Mouse (Mus musculus): Measurements from ENCODE around the gene Gm3336.

Gm3336 gene

DNA sequence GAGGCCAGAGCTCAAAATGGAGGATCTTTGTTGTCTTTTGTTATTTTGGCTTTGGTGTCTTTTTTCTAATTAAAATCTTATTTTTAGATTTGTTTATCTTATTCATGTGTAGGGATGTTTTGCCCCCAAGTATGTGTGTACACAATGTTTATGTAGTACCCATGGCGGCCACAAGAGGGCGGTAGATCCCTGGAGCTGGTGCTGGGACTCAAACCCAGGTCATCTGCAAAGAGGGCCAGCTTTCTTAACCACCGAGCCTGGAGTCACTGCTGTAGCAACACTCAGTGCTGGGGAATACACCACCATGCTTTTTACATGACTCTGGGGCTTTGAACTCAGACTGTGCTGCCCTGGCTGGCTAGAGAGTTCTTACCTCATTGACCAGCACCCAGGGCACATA, 45.0 kb downstream of the Gm3336 start:
- DNase-seq (ENCODE audit: low read depth, low spot score): peak; percentile 61

DNA sequence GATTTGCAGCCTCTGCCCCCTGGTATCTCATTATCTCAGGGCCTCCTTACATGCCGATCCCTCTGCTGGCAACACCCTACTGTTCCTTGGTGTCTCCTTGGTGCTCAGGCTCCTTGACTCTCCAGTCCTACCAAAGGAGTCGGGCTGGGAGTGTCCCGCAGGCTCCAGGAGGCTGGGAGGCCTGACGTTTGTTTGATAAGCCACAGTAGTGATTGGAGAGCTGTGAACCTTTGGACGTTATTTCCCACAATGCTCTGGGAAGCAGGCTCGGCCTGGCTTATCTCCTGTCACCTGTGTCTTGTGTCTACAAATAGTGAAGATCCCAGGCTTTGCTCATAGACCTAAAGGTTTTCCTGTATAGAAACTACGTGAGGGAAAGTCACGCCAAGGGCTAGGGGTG, 45.7 kb downstream of the Gm3336 start:
- no peak for DNase-seq (ENCODE audit: low read depth, low spot score)

DNA sequence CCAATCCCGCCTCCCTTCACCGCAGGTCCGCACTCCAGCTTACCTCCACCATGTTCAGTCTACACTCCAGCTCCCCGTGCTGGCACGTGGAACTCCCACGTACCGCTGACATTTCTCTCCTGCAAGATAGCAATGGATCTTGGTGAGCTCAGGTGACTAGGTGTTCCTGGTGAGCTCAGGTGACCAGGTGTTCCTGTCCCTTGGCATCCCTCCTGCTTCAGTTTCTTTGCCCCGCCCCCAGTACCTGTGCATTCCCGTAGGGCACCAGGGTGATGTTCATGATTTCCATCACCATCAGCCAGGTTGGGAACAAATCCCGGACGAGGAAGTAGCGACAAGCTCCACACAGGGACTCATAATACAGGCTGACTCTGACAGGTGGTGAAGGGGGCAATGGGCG, 46.3 kb downstream of the Gm3336 start:
- DNase-seq (ENCODE audit: low read depth, low spot score): no peak

DNA sequence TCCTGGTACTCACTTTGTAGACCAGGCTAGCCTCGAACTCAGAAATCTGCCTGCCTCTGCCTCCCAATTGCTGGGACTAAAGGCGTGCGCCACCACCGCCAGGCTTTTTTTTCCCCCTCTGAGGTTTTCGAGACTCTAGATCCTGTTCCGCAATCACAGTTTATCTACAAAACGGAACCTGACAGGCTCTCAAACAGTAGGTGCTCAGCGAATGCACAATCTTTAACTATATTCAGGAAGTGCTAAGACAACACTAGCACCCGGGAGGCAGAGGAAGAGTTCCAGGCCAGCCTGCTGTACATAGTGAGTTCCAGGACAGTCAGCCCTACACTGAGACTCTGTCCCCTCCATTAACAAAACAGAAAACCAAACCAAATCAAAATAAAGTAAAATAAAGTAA, 47.0 kb downstream of the Gm3336 start:
- DNase-seq (ENCODE audit: low read depth, low spot score): peak; percentile 63

DNA sequence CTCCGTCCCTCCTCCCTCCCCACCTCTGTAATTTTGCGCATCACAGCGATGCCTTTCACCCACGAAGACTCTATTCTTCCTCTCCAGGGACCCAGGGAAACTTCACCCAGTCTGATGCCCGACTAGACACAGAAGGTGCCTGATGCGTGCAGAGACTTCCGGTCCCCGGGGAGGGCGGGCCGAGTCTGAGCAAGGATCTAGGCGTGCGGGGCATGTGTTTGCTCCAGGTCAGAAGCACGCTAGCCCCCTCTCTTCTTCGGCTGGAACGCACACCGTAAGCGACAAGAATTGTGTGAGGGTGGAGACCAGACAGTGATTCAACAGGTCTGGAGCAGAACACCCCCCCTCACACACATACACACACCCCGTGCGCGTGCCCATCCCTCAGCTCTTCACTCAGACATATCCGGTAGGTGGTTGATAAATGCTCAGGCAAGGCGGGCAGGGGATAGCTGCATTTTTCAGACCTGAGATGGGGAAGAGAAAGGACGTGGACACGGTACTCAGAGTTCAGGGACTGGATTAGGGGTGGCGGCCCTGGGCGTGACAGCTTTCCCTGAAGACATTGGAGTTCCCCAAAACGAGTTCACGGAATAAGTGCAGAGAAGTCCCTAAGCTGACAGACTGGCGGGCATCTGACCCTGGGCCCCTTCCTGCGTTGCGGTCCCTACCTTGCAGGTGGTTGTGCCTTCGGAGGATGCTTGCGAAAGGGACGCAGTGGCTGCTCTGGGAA, 47.7 kb downstream of the Gm3336 start:
- peak; percentile 79 for DNase-seq (ENCODE audit: low read depth, low spot score)

DNA sequence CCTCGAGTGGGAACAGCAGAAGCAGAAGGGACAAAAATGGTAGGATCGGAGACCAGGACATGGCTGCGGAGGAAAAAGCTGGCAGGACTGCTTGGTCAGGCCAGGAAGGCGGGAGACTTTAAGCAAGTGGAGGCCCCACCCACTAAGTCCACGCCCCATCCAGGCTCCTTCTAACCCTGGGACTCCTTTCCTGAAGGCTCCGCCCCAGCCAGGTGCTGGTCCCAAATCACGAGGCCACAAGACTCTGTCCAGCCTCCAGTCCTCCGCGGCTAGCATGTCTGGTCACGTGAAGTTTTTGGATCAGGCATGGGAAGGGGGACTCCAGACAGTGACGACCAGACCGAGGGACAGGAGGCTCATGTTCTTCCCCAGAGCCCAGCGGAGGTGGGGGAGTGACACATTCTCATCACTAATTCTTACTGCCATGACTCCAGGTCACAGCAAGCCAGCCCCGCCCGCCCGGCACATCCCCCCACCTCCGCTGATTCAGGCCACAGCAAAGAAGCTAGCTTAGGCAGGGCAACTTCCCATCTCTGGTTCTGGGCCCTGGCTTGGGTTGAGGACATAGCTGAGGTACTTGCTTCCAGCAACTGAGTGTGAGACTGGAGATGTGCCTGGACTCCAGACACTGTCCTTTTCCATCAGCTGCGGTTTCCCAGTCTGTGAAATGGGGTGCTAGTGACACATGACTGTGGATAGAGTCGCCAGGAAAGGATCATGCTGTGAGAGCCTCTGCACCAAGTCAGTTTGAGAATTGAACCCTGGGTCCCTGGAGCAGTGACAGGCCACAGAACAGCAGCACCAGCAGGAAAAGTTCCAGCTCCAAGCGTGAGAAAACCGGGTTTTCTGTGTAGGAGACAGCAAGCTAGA, 48.5 kb downstream of the Gm3336 start:
- peak; percentile 60 for DNase-seq (ENCODE audit: low read depth, low spot score)

DNA sequence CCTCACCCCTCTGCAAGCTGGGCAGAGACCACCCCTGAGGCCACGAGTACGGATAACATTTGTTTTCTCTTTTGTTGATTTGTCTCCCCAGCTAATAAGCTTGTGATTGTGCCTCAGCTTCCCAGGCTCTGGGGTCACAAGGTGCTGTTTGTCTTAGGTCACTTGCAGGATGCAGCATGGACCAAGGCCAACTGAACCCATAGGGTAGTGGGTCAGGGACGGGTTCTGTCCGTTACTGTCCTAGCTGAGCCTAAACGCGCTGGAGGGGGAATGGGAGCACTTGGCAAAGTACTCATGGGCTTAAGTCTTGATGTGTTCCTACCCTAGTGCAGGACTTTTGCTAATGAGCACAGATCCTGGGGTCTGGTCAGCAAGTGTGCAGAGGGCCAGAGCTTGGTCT, 49.2 kb downstream of the Gm3336 start:
- no peak for DNase-seq (ENCODE audit: low read depth, low spot score)

DNA sequence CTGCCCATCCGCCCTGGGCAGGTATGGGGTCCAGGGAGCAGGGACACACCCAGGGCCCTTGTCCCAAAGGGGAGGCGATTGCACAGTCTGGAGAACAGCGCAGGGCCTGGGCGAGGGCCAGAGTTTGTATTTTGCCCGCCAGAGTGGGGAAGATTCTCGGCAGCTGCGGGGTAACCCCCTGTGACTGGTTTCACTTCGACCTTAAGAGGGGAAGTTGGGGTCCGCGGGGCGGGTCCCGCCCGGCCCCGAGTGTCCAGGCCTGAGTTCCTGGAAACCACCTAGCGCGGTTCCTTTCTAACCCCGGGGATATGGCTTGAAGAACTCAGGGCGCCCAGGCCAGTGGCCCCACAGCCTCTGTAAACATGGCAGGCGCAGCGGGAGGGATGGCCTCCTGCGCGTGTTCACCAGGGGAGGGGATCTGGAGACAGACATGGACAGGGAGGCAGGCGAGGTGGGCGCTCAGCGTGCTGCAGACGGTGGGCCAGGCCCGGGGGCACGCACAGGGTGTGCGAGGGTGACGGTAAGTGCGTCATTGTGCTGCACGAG, 50.0 kb downstream of the Gm3336 start:
- DNase-seq (ENCODE audit: low read depth, low spot score): no peak

DNA sequence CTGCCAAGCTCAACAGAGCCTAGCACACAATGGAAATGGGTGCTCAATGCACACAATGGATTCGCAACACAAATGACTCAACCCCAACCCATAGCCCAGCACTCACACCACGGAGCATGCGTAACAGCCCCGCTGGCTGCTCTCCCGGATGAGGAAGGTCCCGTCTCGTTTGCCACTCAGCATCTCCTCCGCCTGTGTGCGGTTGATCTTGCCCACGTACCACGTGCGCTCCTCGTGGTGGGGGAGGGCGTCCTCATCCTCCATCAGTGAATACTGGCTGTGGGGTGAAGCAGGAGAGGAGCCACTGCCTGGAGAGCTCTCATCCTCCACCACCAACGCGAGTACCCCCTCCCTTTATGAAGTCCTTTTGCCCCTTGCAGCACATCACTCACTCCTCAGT, 50.6 kb downstream of the Gm3336 start:
- DNase-seq (ENCODE audit: low read depth, low spot score): no peak

DNA sequence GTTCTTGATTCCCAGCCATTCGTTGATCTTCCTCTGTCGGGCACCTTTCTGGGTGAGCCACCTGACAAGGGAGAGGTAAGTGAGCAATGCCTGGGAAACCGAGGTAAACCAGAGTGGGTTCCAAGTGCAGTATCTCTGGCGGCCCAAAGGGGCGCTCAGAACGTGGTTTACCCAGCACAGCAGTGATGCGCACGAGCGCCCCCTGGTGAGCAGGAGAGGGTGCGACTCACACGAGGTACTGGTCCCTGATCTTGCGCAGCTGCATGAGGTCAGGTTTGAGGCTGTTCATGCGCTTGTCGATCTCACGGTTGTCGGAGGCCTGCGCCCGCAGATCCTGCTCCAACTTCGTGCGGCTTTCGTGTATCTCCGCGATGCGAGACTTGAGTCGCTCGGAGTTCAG, 51.0 kb downstream of the Gm3336 start:
- peak; percentile 94 for DNase-seq (ENCODE audit: low read depth, low spot score)

DNA sequence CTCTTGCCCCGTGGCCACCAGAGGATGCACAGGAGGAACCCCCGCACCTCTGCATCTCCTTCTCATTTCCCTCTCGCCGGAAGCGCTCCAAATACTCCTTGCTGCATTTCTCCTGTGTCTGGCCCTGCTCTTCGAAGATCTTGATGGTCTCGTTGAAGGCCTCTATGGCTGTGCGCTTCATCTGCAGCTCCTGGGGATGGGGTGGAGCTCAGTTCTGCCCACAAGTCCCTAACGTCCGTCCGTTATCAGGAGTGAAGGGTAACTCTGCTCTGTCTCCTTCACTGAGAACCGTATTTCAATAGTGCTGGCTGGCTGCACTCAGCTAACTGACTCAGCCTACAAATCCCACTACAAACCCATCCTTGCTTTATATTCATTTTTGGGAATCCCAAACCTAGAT, 51.5 kb downstream of the Gm3336 start:
- DNase-seq (ENCODE audit: low read depth, low spot score): no peak

DNA sequence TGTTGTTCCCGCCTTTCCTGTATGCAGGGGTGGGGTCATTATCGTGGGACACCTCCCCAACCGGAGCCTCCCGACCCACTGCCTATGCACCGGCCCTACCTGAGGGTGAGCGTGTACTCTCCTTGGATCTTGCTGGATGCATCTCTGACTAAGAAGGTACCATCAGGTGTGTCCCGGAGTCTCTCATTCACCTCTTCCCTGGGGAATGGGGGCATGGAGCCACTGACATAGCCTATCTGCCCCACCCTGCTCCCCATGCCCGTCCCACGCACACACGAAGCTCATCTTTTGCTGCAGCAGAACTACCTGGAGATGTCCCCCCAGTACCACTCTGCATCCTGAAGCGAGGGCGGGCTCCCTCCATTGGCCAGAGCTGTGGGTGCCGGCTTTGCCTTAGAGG, 52.4 kb downstream of the Gm3336 start:
- DNase-seq (ENCODE audit: low read depth, low spot score): no peak

DNA sequence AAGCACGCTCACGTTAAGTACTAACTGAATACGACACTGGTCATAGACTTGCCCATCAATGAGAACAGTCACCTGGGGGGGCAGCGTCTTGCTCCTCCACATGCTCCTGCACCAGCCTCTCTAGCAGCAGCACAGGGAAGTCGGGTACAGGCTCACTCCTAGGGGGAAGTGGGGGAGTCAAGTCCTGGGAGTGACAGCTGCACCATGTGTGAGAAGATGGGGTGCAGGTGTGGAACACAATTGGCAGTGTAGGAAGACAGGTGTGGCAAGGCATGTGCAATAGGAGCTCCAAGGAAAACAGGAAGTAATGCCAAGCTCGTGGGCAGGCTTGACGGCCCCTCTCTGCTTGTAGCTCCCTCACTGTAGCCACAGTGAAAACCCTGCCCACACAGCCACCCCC, 52.9 kb downstream of the Gm3336 start:
- no peak for DNase-seq (ENCODE audit: low read depth, low spot score)

DNA sequence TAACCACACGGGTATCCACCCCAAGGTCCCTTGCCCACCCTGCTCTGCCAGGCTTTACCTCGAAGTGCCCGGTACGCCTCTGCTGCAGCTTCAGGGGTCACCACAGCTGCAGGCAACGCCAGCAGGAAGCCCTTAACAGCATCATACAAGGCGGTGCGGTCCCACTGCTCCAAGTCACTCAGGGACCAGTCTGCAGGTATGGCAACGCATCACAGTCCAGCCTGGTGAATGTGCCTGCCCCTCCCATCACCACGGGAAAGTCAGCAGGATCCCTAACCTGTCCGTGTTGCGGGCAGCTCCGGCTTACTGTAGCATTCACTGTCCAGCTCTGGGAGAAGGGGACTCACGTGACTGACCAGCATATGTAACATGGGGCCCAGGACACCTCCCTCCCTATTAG, 53.7 kb downstream of the Gm3336 start:
- no peak for DNase-seq (ENCODE audit: low read depth, low spot score)
